Mouse (Mus musculus) liver, embryonic 15.5 days (tissue): ENCODE results near the gene Snrpa. TPM values are rescaled to one million over a fixed set of nuclear protein-coding genes. Genes with fewer than 3 reads are reported as not detected.
"Not testable (repeated sequence)": the region's sequence is repeated elsewhere in the genome, so short reads cannot be mapped to it uniquely, and the experiment has no call there.

Experiments
- ATAC-seq: fragments of 200-750 bp; cut with Nextera tagmentation; 2 replicates; pipeline ENCODE4 v1.8.0; 2017; ENCODE audit warnings: moderate number of reproducible peaks, mild to moderate bottlenecking, moderate library complexity; ENCODE audit not compliant: insufficient read depth
- H3K27ac ChIP-seq: fragments of 300-500 bp; sonication (generic); replicated peaks from 2 replicates; pipeline ENCODE4 v1.5.1; 2015; ENCODE audit warnings: mild to moderate bottlenecking, inconsistent platforms
- H3K27me3 ChIP-seq: fragments of 300-500 bp; sonication (generic); 2 replicates; pipeline ENCODE4 v1.6.1; 2015; ENCODE audit warnings: mild to moderate bottlenecking, inconsistent platforms
- H3K36me3 ChIP-seq: fragments of 300-500 bp; sonication (generic); replicated peaks from 2 replicates; pipeline ENCODE4 v1.6.1; 2015; ENCODE audit warnings: moderate library complexity, mild to moderate bottlenecking, inconsistent platforms
- H3K4me1 ChIP-seq: fragments of 300-500 bp; sonication (generic); replicated peaks from 2 replicates; pipeline ENCODE4 v1.6.1; 2015; ENCODE audit warnings: inconsistent platforms
- H3K4me2 ChIP-seq: fragments of 300-500 bp; sonication (generic); 2 replicates; pipeline ENCODE4 v1.6.1; 2015; ENCODE audit warnings: moderate library complexity, mild to moderate bottlenecking, inconsistent platforms
- H3K4me3 ChIP-seq: fragments of 300-500 bp; sonication (generic); replicated peaks from 2 replicates; pipeline ENCODE4 v1.5.1; 2015; ENCODE audit warnings: mild to moderate bottlenecking, inconsistent platforms
- H3K9ac ChIP-seq: fragments of 300-500 bp; sonication (generic); 2 replicates; pipeline ENCODE4 v1.6.1; 2015; ENCODE audit warnings: moderate library complexity, mild to moderate bottlenecking, inconsistent platforms
- H3K9me3 ChIP-seq: fragments of 300-500 bp; sonication (generic); replicated peaks from 2 replicates; pipeline ENCODE4 v1.6.1; 2016; ENCODE audit warnings: inconsistent platforms
- WGBS: fragments of 180-500 bp; shearing (Covaris S2); methylation state at CpG from one replicate; pipeline ENCODE4 v1.1.7; 2015; ENCODE audit warnings: mixed read lengths; ENCODE audit not compliant: insufficient replicate concordance; 5-methylcytosine and 5-hydroxymethylcytosine counted together
- polyA plus RNA-seq: library from polyadenylated mRNA; unstranded; fragments of >200 nt; fragmentation: Nextera tagmentation; extraction: Ambion mirVana; gene quantifications from 2 replicates; pipeline ENCODE4 v1.2.1, GENCODE M21; 2015

Snrpa gene
- polyA plus RNA-seq: 79.3 and 89.6 TPM in 2 replicates

DNA sequence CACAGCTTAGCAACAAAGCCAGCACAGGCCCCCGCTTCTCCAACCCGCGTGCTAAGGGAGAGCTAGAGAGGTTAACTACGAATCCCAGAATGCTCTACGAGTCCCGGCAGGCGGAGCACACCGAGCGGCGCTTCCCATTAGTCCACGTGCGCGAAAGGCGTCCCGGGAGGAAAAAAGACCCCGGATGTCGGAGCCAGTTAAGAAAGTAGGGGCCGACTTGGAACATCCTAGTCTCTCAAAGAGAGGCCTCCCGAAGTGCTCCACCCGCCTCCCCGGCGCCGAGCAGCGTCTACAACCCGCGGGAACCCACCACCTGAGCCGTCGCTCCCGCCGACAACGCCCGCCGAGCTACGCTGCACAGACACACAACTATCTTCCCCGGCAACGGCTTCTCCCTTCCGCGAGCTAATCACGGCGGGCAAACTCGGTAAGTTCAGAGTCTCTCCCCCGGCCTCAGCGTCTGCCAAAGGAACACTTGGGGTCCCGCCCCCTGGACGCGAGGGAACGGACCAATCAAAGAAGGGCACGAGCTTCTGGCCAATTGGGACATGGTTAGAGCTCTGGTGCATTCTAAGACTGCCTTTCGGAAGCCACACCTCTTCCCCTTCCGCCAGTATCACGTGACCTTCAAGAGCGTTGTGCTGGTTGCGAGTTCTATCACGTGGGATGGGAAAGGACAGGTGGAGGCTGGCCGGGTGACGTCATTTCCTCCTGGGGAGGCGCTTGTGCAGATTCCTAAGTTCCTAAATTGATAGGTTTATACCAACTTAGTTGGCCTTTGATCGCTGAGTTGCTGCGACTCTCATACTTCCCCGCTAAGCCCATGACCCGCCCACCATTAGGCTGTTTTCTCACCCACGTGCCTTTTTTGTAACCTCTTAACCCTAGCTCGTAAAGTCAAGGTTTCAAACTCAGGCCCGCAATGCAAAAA, at the start of gene Snrpa, which contains the start of gene BC024978:
Gene Snrpa (minus strand): TSS at position 591 of the 931 bp plus-strand sequence.
Gene BC024978 (plus strand): TSS at position 101 of the 931 bp plus-strand sequence.
- peak within 1 kb of the TSS; percentile 94 for H3K27ac ChIP-seq
- H3K36me3 ChIP-seq: peaks cover 36% of the 10 kb centered on the region
- peaks cover 23% of the 10 kb centered on the region for H3K4me1 ChIP-seq
- under 1% methylated on average over 64 of the region's 64 CpGs for WGBS
- ATAC-seq: peak; percentile 96
- no peaks in the 10 kb centered on the region for H3K27me3 ChIP-seq
- H3K9me3 ChIP-seq: no peaks in the 10 kb centered on the region
- peak within 1 kb of the TSS; percentile 68 for H3K9ac ChIP-seq
- peak within 1 kb of the TSS; percentile 82 for H3K4me2 ChIP-seq
- H3K4me3 ChIP-seq: peak within 1 kb of the TSS; percentile 75

DNA sequence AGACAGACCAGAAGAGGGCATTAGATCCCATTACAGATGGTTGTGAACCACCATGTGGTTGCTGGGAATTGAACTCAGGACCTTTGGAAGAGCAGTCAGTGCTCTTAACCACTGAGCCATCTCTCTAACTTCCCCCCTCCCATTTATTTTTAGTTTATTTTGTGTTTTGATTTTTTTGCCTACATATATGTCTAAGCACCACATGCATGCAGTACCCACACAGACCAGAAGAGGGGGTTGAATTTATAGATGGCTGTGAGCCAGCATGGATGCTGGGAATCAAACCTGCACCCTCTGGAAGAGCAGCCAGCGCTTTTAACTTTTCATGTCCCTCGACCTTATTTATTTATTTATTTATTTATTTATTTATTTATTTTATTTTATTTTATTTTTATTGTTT, 48.0 kb upstream of the Snrpa start:
- peaks cover 18% of the 10 kb centered on the region for H3K36me3 ChIP-seq
- H3K4me1 ChIP-seq, H3K9ac ChIP-seq, H3K4me2 ChIP-seq, H3K4me3 ChIP-seq, H3K27ac ChIP-seq, ATAC-seq, H3K9me3 ChIP-seq, H3K27me3 ChIP-seq: not testable (repeated sequence)
- WGBS: 70% methylated on average over 2 of the region's 2 CpGs

DNA sequence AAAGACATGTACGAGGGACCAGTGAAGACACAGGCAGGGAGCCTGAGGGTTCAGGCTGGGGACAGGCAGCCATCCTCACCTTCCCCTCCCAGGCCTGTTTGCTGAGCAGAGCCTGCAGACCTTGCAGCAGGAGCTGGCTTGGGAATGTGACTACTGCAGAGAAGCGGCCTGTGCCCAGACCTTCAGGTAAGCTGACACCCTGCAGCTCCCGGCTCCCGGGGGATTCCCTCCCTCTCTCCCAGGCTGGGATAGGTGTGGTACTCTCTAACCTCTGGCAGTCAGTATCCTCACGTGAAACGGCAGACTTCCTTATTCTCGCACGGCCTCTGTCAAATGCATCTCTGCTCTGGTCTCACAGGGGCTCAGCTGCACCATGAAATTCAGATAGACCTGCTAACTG, 47.1 kb upstream of the Snrpa start:
- no peak overlapping the region for H3K9ac ChIP-seq
- no peaks in the 10 kb centered on the region for H3K9me3 ChIP-seq
- H3K4me3 ChIP-seq: no peak overlapping the region
- ATAC-seq: no peak
- H3K27me3 ChIP-seq: no peaks in the 10 kb centered on the region
- H3K4me1 ChIP-seq: no peaks in the 10 kb centered on the region
- WGBS: 76% methylated on average over 8 of the region's 8 CpGs
- H3K36me3 ChIP-seq: peaks cover 18% of the 10 kb centered on the region
- H3K27ac ChIP-seq: no peak overlapping the region
- no peak overlapping the region for H3K4me2 ChIP-seq

DNA sequence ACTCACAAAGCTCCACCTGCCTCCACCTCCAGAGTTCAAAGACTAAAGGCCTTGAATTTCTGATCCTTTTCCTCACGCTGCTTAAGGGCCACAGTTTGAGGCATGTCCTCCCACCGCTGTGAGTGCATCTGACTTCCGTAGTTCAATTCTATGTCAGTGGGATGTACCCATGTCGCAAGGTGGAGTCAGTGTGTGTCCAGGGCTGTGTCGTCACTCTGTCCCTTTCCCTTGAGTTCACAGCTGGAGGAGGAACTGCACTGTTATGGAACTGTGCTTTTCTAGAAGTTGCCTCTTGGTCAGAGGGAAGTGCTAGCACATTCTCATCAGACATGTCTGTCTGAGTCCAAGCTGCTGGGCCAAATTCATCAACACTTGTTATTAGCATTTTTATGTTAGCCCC, 42.5 kb upstream of the Snrpa start:
- 63% methylated on average over 5 of the region's 5 CpGs for WGBS
- H3K4me1 ChIP-seq: peaks cover 8% of the 10 kb centered on the region
- no peak overlapping the region for H3K4me3 ChIP-seq
- H3K9me3 ChIP-seq: no peaks in the 10 kb centered on the region
- 0 out of 2 replicates have a peak, but pooled peaks have one; percentile 41 for ATAC-seq
- peaks cover 6% of the 10 kb centered on the region; the same call in 1 of the 2 replicates for H3K36me3 ChIP-seq
- H3K9ac ChIP-seq: no peak overlapping the region
- H3K27ac ChIP-seq: no peak overlapping the region
- H3K4me2 ChIP-seq: no peak overlapping the region
- no peaks in the 10 kb centered on the region for H3K27me3 ChIP-seq

DNA sequence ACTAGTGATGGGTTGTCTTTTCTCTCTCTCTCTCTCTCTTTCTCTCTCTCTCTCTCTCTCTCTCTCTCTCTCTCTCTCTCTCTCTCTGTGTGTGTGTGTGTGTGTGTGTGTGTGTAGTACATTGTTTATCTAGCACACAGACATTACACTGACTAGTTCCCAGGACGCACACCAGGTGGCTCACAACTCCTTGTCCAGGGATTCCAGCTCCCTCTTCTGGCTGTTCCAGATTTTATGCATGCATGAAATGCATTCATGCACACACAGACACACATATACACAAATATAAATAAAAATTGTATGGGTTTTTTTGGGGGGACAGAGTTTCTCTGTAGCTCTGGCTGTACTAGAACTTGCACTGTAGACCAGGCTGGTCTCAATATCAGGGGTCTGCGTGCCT, 41.5 kb upstream of the Snrpa start:
- H3K27me3 ChIP-seq: no peaks in the 10 kb centered on the region
- 79% methylated on average over 2 of the region's 2 CpGs for WGBS
- no peak for ATAC-seq
- no peak overlapping the region for H3K4me3 ChIP-seq
- H3K36me3 ChIP-seq: peaks cover 4% of the 10 kb centered on the region; the same call in 1 of the 2 replicates
- H3K4me1 ChIP-seq: peaks cover 17% of the 10 kb centered on the region
- no peak overlapping the region for H3K27ac ChIP-seq
- no peak overlapping the region for H3K9ac ChIP-seq
- H3K9me3 ChIP-seq: no peaks in the 10 kb centered on the region
- H3K4me2 ChIP-seq: no peak overlapping the region

DNA sequence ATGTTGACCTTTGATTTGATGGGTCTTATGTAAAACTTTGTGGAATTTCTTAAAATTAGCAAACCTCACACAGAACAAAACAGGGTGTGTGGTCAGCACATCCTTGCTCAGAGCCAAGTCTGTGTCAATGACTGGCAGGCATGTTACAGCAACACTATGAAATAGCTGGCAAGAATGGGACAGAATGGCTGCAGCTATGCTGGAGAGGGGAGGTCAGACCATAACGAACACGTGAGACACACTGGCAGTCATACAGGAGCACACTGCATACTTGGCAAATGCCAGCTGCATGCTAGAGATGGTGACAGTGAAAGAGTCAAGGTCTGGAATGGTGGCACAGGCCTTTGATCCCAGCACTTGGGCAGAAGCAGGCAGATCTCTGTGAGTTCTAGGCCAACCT, 39.7 kb upstream of the Snrpa start:
- H3K36me3 ChIP-seq: peaks cover 4% of the 10 kb centered on the region; the same call in 1 of the 2 replicates
- no peak overlapping the region for H3K9ac ChIP-seq
- H3K4me2 ChIP-seq: no peak overlapping the region
- no peak overlapping the region for H3K27ac ChIP-seq
- H3K4me3 ChIP-seq: no peak overlapping the region
- no peaks in the 10 kb centered on the region for H3K27me3 ChIP-seq
- ATAC-seq: no peak
- 73% methylated on average over 2 of the region's 2 CpGs for WGBS
- no peaks in the 10 kb centered on the region for H3K9me3 ChIP-seq
- H3K4me1 ChIP-seq: peaks cover 24% of the 10 kb centered on the region

DNA sequence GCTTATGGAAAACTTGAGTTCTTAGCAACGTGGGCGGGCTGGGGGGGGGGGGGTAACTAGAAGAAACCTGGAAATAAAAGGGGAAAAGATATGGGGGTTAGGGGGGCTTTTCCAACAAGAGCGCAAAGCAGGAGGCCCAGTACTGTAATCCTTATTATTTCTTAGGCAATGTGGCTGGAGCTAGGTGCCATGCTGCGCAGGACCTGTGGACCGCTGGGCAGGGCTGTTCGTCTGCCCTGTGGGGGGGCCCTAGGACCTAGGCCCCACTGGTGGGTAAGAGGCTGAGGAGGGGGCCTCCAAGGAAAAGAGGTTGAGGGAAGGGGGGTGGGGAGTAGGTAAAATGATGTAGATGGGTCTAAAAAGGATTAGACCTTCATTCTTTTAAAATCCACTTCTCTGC, 37.2 kb upstream of the Snrpa start:
- H3K4me1 ChIP-seq: peaks cover 37% of the 10 kb centered on the region
- H3K27me3 ChIP-seq: no peaks in the 10 kb centered on the region
- H3K9ac ChIP-seq: peak overlapping the region; percentile 67
- ATAC-seq: no peak
- H3K36me3 ChIP-seq: no peaks in the 10 kb centered on the region
- H3K27ac ChIP-seq: peak overlapping the region; percentile 64
- H3K4me2 ChIP-seq: peak overlapping the region; percentile 79
- WGBS: 3% methylated on average over 6 of the region's 6 CpGs
- no peaks in the 10 kb centered on the region for H3K9me3 ChIP-seq
- H3K4me3 ChIP-seq: peak overlapping the region; percentile 77

DNA sequence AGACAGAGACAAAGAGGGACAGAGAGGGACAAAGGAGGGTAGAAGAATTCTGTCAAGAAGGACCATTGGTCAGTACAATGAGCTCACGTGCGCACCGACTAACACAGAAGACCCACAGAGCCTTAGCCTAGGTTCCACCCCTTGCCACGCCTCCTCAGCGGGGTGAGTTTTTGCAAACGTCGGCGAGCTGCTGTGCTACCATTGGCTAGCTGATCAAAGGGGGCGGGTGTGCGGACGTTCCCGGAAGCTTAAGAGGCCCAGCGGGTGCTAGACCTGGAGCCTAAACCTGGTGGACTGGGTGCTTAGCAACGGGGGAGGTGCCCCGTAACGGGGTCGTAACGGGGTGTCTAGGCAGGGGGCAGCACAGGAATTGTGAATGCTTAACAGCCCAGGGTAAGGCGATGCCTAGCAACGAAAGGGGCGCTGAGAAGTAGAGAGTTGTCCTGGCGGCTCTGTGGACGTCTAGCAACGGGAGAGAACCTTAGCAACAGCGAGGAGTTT, 36.8 kb upstream of the Snrpa start, which contains the start of gene Coq8b:
Gene Coq8b (plus strand): TSS at position 243 of the 501 bp plus-strand sequence.
- Histone ChIP-seq H3K4me1 (peaks cover 40% of the 10 kb centered on the region), H3K27ac (peak within 1 kb of the TSS; percentile 64), H3K4me2 (peak within 1 kb of the TSS; percentile 79), H3K9ac (peak within 1 kb of the TSS; percentile 67), H3K27me3 (no peaks in the 10 kb centered on the region), H3K36me3 (no peaks in the 10 kb centered on the region), H3K4me3 (peak within 1 kb of the TSS; percentile 77), H3K9me3 (no peaks in the 10 kb centered on the region)
- peak; percentile 82 for ATAC-seq
- WGBS: under 1% methylated on average over 25 of the region's 25 CpGs

DNA sequence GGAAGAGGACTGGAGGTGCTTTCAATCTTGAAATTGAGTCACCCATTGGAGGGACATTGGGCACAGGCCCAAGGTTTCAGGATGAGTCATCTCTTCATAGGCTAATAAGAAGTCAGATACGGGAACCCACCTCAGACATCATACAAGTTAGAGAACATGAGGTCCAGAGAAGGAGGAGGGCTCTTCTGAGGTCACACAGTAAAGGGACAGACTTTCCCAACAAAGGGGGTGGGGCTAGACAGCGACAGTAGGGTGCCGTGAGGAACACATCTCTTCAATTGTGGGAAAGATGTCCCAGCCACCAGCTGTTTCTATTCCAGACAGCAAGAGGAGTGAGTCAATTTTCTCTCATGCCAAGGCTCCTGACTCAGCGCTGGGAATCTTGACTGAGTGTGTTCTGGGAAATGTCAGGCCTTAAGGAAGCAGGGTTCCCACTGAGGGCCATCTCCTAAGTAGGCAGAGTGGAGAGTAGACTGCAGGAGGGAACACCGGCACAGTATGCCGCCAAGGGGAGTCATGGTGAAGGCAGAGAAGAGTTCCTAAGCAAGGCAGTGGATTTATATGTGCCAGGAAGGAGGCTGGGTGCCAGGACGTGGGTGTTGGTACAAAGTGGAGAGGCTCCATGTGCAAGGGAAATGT, 35.7 kb upstream of the Snrpa start:
- Histone ChIP-seq H3K4me3 (no peak overlapping the region), H3K27me3 (no peaks in the 10 kb centered on the region), H3K9ac (no peak overlapping the region), H3K4me1 (peaks cover 50% of the 10 kb centered on the region), H3K4me2 (no peak overlapping the region; the same call in 1 of the 2 replicates), H3K27ac (no peak overlapping the region; the same call in 1 of the 2 replicates), H3K9me3 (no peaks in the 10 kb centered on the region), H3K36me3 (no peaks in the 10 kb centered on the region)
- WGBS: 71% methylated on average over 7 of the region's 7 CpGs
- no peak for ATAC-seq

DNA sequence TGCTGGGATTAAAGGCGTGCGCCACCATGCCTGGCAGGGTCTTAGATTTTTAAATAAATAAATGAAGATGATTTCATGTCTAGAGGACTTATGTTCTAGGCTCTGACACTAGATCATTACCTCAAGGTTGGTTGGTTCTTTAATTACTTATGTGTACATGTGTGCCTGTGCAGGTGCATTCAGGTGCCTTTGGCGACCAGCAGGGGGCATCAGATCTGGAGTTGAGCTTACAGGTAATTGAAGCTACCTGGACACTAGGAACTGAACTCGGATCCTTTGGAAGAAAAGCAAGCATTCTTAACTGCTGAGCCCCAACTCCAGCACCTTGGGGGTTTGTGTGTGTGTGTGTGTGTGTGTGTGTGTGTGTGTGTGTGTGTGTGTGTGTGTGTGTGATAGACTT, 34.7 kb upstream of the Snrpa start:
- Histone ChIP-seq H3K9ac (no peak overlapping the region), H3K4me1 (peaks cover 61% of the 10 kb centered on the region), H3K4me2 (no peak overlapping the region), H3K36me3 (no peaks in the 10 kb centered on the region), H3K27me3 (no peaks in the 10 kb centered on the region), H3K27ac (no peak overlapping the region), H3K9me3 (no peaks in the 10 kb centered on the region), H3K4me3 (no peak overlapping the region)
- ATAC-seq: no peak
- WGBS: 70% methylated on average over 4 of the region's 4 CpGs

DNA sequence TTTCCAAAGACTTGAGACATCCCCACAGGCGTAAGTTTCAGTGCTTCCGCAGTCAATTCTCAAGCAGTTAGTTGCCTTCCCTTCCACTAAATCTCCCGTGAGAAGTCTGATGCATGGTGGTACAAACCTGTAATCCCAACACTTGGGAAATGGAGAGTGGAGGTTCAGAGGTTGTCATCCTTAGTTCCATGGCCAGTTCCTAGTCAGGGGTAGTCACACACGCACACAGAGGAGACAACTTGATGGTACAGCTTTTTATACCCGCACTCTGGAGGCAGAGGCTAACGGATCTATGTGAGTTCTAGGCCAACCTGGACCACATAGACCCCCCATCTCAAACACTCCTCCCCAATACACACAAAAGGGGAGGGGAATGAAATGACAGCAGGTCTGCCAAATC, 32.8 kb upstream of the Snrpa start:
- H3K27me3 ChIP-seq: no peaks in the 10 kb centered on the region
- peak overlapping the region; percentile 81 for H3K9ac ChIP-seq
- no peak for ATAC-seq
- H3K4me3 ChIP-seq: peak overlapping the region; percentile 85
- peak overlapping the region; percentile 84 for H3K27ac ChIP-seq
- no peaks in the 10 kb centered on the region for H3K36me3 ChIP-seq
- H3K4me2 ChIP-seq: peak overlapping the region; percentile 93
- WGBS: 14% methylated on average over 6 of the region's 6 CpGs
- H3K9me3 ChIP-seq: no peaks in the 10 kb centered on the region
- H3K4me1 ChIP-seq: peaks cover 74% of the 10 kb centered on the region
